Mouse (Mus musculus): ENCODE measurements around the gene Itga10. TPM values are rescaled to one million over a fixed set of nuclear protein-coding genes. Genes with fewer than 3 reads are reported as not detected.
A peak's percentile ranks its signal among the peaks of the same experiment; 100 is the strongest.
"Not testable (repeated sequence)": the region's sequence is repeated elsewhere in the genome, so short reads cannot be mapped to it uniquely, and the experiment has no call there.

The Itga10 gene
- polyA plus RNA-seq, 1 experiment from 2014 or later: 1.3 TPM

DNA sequence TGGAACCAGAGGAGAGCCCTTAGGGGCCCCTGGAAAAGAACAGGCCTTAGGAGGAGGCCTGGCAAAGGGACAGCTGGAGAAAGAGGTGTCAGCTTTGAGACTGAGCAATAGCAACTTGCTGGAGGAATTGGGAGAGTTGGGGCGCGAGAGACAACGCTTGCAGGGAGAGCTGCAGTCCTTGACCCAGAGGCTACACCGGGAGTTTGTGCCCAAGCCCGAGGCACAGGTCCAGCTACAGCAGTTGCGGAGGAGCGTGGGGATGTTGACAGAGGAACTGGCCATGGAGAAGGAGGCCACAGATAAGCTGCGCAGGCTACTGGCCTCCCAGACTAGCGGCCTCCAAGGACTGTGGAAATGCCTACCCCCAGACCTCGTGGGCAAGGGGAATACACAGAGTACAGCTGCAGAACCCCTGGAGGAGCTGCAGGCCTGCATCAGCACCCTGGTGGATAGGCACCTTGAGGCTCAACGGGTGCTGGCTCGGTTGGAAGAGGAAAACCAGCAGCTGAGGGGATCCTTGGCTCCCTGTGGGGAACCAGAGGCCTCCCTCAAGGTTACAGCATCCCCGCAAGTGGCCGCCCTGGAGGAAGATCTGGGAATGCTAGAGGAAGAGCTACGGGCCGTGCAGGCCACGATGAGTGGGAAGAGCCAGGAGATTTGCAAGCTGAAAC, 38.9 kb downstream of the Itga10 start:
- WGBS: 36% methylated on average over 17 of the region's 17 CpGs

DNA sequence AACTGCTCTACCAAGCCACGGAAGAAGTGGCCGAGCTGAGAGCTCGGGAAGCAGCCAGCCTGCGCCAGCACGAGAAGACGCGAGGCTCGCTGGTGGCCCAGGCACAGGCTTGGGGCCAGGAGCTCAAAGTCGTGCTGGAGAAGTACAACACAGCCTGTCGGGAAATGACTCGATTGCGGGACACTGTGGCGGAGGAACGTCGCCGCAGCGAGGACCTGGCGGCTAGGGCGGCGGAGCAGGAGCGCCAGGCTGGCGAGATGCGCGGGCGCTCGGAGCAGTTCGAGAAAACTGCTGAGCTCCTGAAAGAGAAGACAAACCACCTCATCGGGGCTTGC, 39.4 kb downstream of the Itga10 start:
- Histone ChIP-seq H3K4me3 (ENCODE audit: control insufficient read depth in 1 of 2, insufficient read depth in 1 of 2, low read depth in 1 of 2, low read length in 2 of 2) (peak overlapping the region; percentile 19 to 33), H3K27me3 (ENCODE audit: control insufficient read depth, insufficient read depth, low read length) (peaks cover 45% of the 10 kb centered on the region), H3K36me3 (ENCODE audit: control insufficient read depth, insufficient read depth, low read length) (no peaks in the 10 kb centered on the region), H3K9ac (ENCODE audit: low read length) (peak overlapping the region; percentile 65), H3K4me1 (ENCODE audit: control insufficient read depth in 2 of 2, insufficient read depth in 2 of 2, low read length in 2 of 2) (peaks cover 0 to 3% of the 10 kb centered on the region in 2 experiments; a peak in 1 of 4 replicates), H3K9me3 (ENCODE audit: control insufficient read depth, low read length) (no peaks in the 10 kb centered on the region), H3K4me2 (ENCODE audit: low read length) (peak overlapping the region; percentile 71), H3K27ac (replicated peaks in 1 of 2; ENCODE audit: control insufficient read depth in 1 of 2, insufficient read depth in 1 of 2, low read depth in 2 of 2, low read length in 2 of 2) (no peak overlapping the region)
- ATAC-seq (ENCODE audit: insufficient number of reproducible peaks, insufficient read depth, low FRiP score, low read depth): no peak
- 8% methylated on average over 28 of the region's 28 CpGs for WGBS

More for the DNA sequence above, 38.9 kb downstream of the Itga10 start:
- no peak for ATAC-seq (ENCODE audit: insufficient number of reproducible peaks, insufficient read depth, low FRiP score, low read depth)
- Histone ChIP-seq H3K27me3 (ENCODE audit: control insufficient read depth, insufficient read depth, low read length) (peaks cover 49% of the 10 kb centered on the region), H3K4me1 (ENCODE audit: control insufficient read depth in 2 of 2, insufficient read depth in 2 of 2, low read length in 2 of 2) (peaks cover 0 to 3% of the 10 kb centered on the region in 2 experiments; a peak in 1 of 4 replicates), H3K36me3 (ENCODE audit: control insufficient read depth, insufficient read depth, low read length) (no peaks in the 10 kb centered on the region), H3K9ac (ENCODE audit: low read length) (peak overlapping the region; percentile 65), H3K27ac (replicated peaks in 1 of 2; ENCODE audit: control insufficient read depth in 1 of 2, insufficient read depth in 1 of 2, low read depth in 2 of 2, low read length in 2 of 2) (no peak overlapping the region), H3K4me2 (ENCODE audit: low read length) (peak overlapping the region; percentile 71), H3K4me3 (ENCODE audit: control insufficient read depth in 1 of 2, insufficient read depth in 1 of 2, low read depth in 1 of 2, low read length in 2 of 2) (peak overlapping the region; percentile 19 to 33), H3K9me3 (ENCODE audit: control insufficient read depth, low read length) (no peaks in the 10 kb centered on the region)

DNA sequence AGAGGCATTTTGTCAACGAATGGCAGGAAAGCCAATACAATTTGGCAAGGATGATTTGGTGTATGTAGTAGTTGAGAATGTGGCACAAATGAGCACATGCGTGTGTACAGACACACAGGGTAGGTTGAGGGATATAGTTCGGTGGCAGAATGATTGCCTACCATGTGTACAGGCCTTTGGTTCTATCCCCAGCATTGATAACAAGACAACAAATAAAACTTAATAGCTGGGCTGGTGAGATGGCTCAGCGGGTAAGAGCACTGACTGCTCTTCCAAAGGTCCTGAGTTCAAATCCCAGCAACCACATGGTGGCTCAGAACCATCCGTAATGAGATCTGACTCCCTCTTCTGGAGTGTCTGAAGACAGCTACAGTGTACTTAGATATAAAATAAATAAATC, 40.7 kb downstream of the Itga10 start:
- H3K36me3 ChIP-seq (ENCODE audit: control insufficient read depth, insufficient read depth, low read length); H3K4me3 ChIP-seq (ENCODE audit: control insufficient read depth in 1 of 2, insufficient read depth in 1 of 2, low read depth in 1 of 2, low read length in 2 of 2); H3K4me1 ChIP-seq (ENCODE audit: control insufficient read depth in 2 of 2, insufficient read depth in 2 of 2, low read length in 2 of 2); ATAC-seq (ENCODE audit: insufficient number of reproducible peaks, insufficient read depth, low FRiP score, low read depth); H3K27ac ChIP-seq (replicated peaks in 1 of 2; ENCODE audit: control insufficient read depth in 1 of 2, insufficient read depth in 1 of 2, low read depth in 2 of 2, low read length in 2 of 2); H3K9ac ChIP-seq (ENCODE audit: low read length); H3K4me2 ChIP-seq (ENCODE audit: low read length); H3K9me3 ChIP-seq (ENCODE audit: control insufficient read depth, low read length): not testable (repeated sequence)
- H3K27me3 ChIP-seq (ENCODE audit: control insufficient read depth, insufficient read depth, low read length): peaks cover 32% of the 10 kb centered on the region
- WGBS: 93% methylated on average over 5 of the region's 5 CpGs

DNA sequence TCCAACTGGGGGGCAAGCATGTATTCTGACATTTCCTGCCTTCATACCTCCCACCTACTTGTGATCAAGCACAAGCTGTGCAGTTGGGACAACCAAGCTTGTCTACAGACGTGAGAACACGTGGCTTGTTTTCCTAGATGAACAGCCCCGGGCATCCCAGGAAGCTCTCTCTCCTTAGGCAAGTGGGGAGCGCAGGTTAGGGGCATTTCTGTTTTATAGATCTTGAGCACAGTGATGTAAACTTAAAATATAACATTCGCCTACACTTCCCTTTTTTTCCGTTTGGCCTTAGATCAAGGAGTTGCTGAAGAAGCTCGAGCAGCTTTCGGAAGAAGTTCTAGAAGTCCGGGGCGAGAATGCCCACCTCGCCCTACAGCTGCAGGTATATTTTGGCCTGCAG, 43.5 kb downstream of the Itga10 start:
- ATAC-seq (ENCODE audit: insufficient number of reproducible peaks, insufficient read depth, low FRiP score, low read depth): no peak
- no peak overlapping the region for H3K27ac ChIP-seq (replicated peaks in 1 of 2; ENCODE audit: control insufficient read depth in 1 of 2, insufficient read depth in 1 of 2, low read depth in 2 of 2, low read length in 2 of 2)
- no peaks in the 10 kb centered on the region for H3K36me3 ChIP-seq (ENCODE audit: control insufficient read depth, insufficient read depth, low read length)
- H3K9me3 ChIP-seq (ENCODE audit: control insufficient read depth, low read length): no peaks in the 10 kb centered on the region
- H3K9ac ChIP-seq (ENCODE audit: low read length): no peak overlapping the region
- WGBS: 73% methylated on average over 11 of the region's 11 CpGs
- peaks cover 0 to 5% of the 10 kb centered on the region in 2 experiments; a peak in 1 of 4 replicates for H3K4me1 ChIP-seq (ENCODE audit: control insufficient read depth in 2 of 2, insufficient read depth in 2 of 2, low read length in 2 of 2)
- peaks cover 16% of the 10 kb centered on the region; the same call in 1 of the 2 replicates for H3K27me3 ChIP-seq (ENCODE audit: control insufficient read depth, insufficient read depth, low read length)
- H3K4me3 ChIP-seq (ENCODE audit: control insufficient read depth in 1 of 2, insufficient read depth in 1 of 2, low read depth in 1 of 2, low read length in 2 of 2): no peak overlapping the region
- no peak overlapping the region for H3K4me2 ChIP-seq (ENCODE audit: low read length)

DNA sequence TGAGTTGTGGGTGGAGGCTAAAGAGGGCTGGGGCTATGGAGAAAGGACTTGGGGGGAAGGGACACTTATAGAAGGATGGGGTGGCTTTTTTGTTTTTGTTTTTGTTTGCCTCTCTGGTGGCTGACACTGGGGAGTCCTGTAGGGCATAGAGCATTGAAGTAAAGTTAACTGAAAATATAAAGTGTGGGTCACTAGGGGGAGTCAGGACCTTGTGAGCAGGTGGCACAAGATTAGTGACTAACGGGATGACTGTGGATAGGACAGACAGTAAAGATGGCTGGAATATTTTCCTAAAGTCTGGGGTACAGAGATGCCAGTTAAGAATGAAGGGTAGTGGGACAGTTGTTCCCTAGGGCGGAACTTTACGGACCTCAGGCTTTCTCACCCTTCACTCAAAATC, 44.9 kb downstream of the Itga10 start:
- Histone ChIP-seq H3K9ac (ENCODE audit: low read length) (no peak overlapping the region), H3K4me1 (ENCODE audit: control insufficient read depth in 2 of 2, insufficient read depth in 2 of 2, low read length in 2 of 2) (peaks cover 2 to 7% of the 10 kb centered on the region in 2 experiments; a peak in 2 of 4 replicates), H3K9me3 (ENCODE audit: control insufficient read depth, low read length) (no peaks in the 10 kb centered on the region), H3K27me3 (ENCODE audit: control insufficient read depth, insufficient read depth, low read length) (peaks cover 4% of the 10 kb centered on the region; the same call in 1 of the 2 replicates), H3K4me3 (ENCODE audit: control insufficient read depth in 1 of 2, insufficient read depth in 1 of 2, low read depth in 1 of 2, low read length in 2 of 2) (no peak overlapping the region), H3K27ac (replicated peaks in 1 of 2; ENCODE audit: control insufficient read depth in 1 of 2, insufficient read depth in 1 of 2, low read depth in 2 of 2, low read length in 2 of 2) (no peak overlapping the region), H3K4me2 (ENCODE audit: low read length) (no peak overlapping the region), H3K36me3 (ENCODE audit: control insufficient read depth, insufficient read depth, low read length) (no peaks in the 10 kb centered on the region)
- no peak for ATAC-seq (ENCODE audit: insufficient number of reproducible peaks, insufficient read depth, low FRiP score, low read depth)
- 53% methylated on average over 3 of the region's 3 CpGs for WGBS

DNA sequence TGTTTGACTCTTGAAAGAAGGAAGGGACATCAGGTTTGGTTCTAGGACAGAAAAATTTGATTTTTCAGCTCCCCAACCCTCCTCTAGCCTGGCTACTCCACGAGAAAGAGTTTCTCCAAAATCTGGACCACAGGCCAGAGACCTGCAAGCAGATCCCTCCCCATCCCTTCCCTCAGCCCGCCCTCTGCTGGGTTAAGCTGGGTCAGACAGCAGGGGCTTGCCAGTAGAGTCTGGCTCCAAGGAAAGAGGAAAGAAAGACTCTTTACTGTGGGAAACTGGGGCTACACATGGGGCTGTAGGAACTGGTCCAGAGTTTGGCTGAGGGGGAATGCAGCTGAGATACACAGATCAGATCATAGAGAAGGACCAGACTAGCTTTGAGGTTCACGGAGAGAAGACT, 47.1 kb downstream of the Itga10 start:
- ATAC-seq (ENCODE audit: insufficient number of reproducible peaks, insufficient read depth, low FRiP score, low read depth): no peak
- Histone ChIP-seq H3K9ac (ENCODE audit: low read length) (no peak overlapping the region), H3K4me3 (ENCODE audit: control insufficient read depth in 1 of 2, insufficient read depth in 1 of 2, low read depth in 1 of 2, low read length in 2 of 2) (no peak overlapping the region), H3K9me3 (ENCODE audit: control insufficient read depth, low read length) (no peaks in the 10 kb centered on the region), H3K27ac (replicated peaks in 1 of 2; ENCODE audit: control insufficient read depth in 1 of 2, insufficient read depth in 1 of 2, low read depth in 2 of 2, low read length in 2 of 2) (no peak overlapping the region), H3K27me3 (ENCODE audit: control insufficient read depth, insufficient read depth, low read length) (no peaks in the 10 kb centered on the region), H3K4me1 (ENCODE audit: control insufficient read depth in 2 of 2, insufficient read depth in 2 of 2, low read length in 2 of 2) (peaks cover 2 to 14% of the 10 kb centered on the region in 2 experiments; a peak in 3 of 4 replicates), H3K4me2 (ENCODE audit: low read length) (no peak overlapping the region), H3K36me3 (ENCODE audit: control insufficient read depth, insufficient read depth, low read length) (no peaks in the 10 kb centered on the region)
- WGBS: 25% methylated on average over 3 of the region's 3 CpGs

DNA sequence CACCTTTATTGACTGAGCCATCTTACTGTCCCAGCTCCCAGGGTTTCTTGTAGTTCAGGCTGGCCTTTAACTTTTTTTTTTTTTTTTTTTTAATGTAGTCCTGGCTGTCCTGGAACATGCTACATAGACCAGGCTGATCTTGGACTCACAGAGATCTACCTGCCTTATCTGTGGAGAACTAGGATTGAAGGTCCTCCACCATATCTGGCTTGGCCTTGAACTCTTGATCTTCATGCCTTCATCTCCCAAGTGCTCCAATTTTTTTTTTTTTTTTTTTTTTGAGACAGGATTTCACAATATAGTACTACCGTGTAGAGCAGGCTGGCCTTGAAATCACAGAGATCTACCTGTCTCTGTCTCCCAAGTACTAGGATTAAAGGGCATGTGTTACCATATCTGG, 48.2 kb downstream of the Itga10 start:
- no peak for ATAC-seq (ENCODE audit: insufficient number of reproducible peaks, insufficient read depth, low FRiP score, low read depth)
- H3K4me2 ChIP-seq (ENCODE audit: low read length): no peak overlapping the region
- H3K4me3 ChIP-seq (ENCODE audit: control insufficient read depth in 1 of 2, insufficient read depth in 1 of 2, low read depth in 1 of 2, low read length in 2 of 2): no peak overlapping the region
- 64% methylated on average over 1 of the region's 1 CpGs for whole genome bisulfite sequencing
- H3K9ac ChIP-seq (ENCODE audit: low read length): no peak overlapping the region
- peaks cover 4 to 20% of the 10 kb centered on the region in 2 experiments; a peak in 3 of 4 replicates for H3K4me1 ChIP-seq (ENCODE audit: control insufficient read depth in 2 of 2, insufficient read depth in 2 of 2, low read length in 2 of 2)
- H3K27me3 ChIP-seq (ENCODE audit: control insufficient read depth, insufficient read depth, low read length): no peaks in the 10 kb centered on the region
- no peaks in the 10 kb centered on the region for H3K36me3 ChIP-seq (ENCODE audit: control insufficient read depth, insufficient read depth, low read length)
- no peak overlapping the region for H3K27ac ChIP-seq (replicated peaks in 1 of 2; ENCODE audit: control insufficient read depth in 1 of 2, insufficient read depth in 1 of 2, low read depth in 2 of 2, low read length in 2 of 2)
- no peaks in the 10 kb centered on the region for H3K9me3 ChIP-seq (ENCODE audit: control insufficient read depth, low read length)
